Mouse (Mus musculus) retina, postnatal 1 day (tissue): ENCODE measurements at regions not wholly inside any gene's neighbourhood (a gene's known extent, or its start where the extent isn't known, plus 50 kb on each side); places are given as distances from the start of the nearest gene placed in this dataset.
A peak's percentile ranks its signal among the peaks of the same experiment; 100 is the strongest.

Experiments
- DNase-seq: peaks from one replicate; pipeline ENCODE4 v3.0.0-alpha.2; 2012

GRCm38 (mm10) chr12:16013861-16014630 is 197.3 kb upstream of the Trib2 start:
- DNase-seq, result no peak

- no peak for DNase-seq
Measured at GRCm38 (mm10) chr12:16013354-16013753, 196.6 kb upstream of the Trib2 start.

GRCm38 (mm10) chr12:16012081-16012480 is 195.4 kb upstream of the Trib2 start:
- DNase-seq, result no peak

- peak; percentile 14 for DNase-seq
Measured at GRCm38 (mm10) chr12:16009822-16010620, 193.3 kb upstream of the Trib2 start.

GRCm38 (mm10) chr12:16008763-16009515 is 192.2 kb upstream of the Trib2 start:
- peak; percentile 11 for DNase-seq

- DNase-seq, result no peak
Measured at GRCm38 (mm10) chr12:16008261-16008660, 191.5 kb upstream of the Trib2 start.

GRCm38 (mm10) chr12:16006688-16007087 is 190.0 kb upstream of the Trib2 start:
- no peak for DNase-seq

GRCm38 (mm10) chr12:16006286-16006685 is 189.6 kb upstream of the Trib2 start:
- DNase-seq, result no peak

GRCm38 (mm10) chr12:16001811-16002210 is 185.1 kb upstream of the Trib2 start:
- no peak for DNase-seq

GRCm38 (mm10) chr12:16001225-16001624 is 184.5 kb upstream of the Trib2 start:
- no peak for DNase-seq

GRCm38 (mm10) chr12:15998331-15998730 is 181.6 kb upstream of the Trib2 start:
- no peak for DNase-seq

- DNase-seq, result no peak
Measured at GRCm38 (mm10) chr12:15993866-15994265, 177.1 kb upstream of the Trib2 start.

- DNase-seq, result no peak
Measured at GRCm38 (mm10) chr12:15986351-15986750, 169.6 kb upstream of the Trib2 start.

- DNase-seq, result no peak
Measured at GRCm38 (mm10) chr12:15985649-15986048, 168.9 kb upstream of the Trib2 start.

GRCm38 (mm10) chr12:15983591-15984300 is 167.0 kb upstream of the Trib2 start:
- DNase-seq, result no peak

GRCm38 (mm10) chr12:15981741-15982140 is 165.0 kb upstream of the Trib2 start:
- peak; percentile 3 for DNase-seq

- DNase-seq, result no peak
Measured at GRCm38 (mm10) chr12:15979233-15979632, 162.5 kb upstream of the Trib2 start.

GRCm38 (mm10) chr12:15971786-15972185 is 155.1 kb upstream of the Trib2 start:
- DNase-seq, result no peak

GRCm38 (mm10) chr12:15970262-15970661 is 153.5 kb upstream of the Trib2 start:
- no peak for DNase-seq

- no peak for DNase-seq
Measured at GRCm38 (mm10) chr12:15967550-15968102, 150.9 kb upstream of the Trib2 start.

- DNase-seq, result no peak
Measured at GRCm38 (mm10) chr12:15966631-15967030, 149.9 kb upstream of the Trib2 start.

GRCm38 (mm10) chr12:15965921-15966320 is 149.2 kb upstream of the Trib2 start:
- no peak for DNase-seq
